Mouse (Mus musculus): ENCODE results near the gene Txndc11.
"Not testable (repeated sequence)": the region's sequence is repeated elsewhere in the genome, so short reads cannot be mapped to it uniquely, and the experiment has no call there.

GRCm38 (mm10) chr16:11143706-11144483 is 9.4 kb upstream of the Txndc11 start:
- TF ChIP-seq CTCF (conservative IDR thresholded peaks at IDR 0.05; ENCODE audit: low read length); NANOG (IDR thresholded peaks at IDR 0.05; ENCODE audit: borderline replicate concordance, low read length): not testable (repeated sequence)
